Mouse (Mus musculus): ENCODE measurements around the gene Lrrtm1.

Lrrtm1 gene

DNA sequence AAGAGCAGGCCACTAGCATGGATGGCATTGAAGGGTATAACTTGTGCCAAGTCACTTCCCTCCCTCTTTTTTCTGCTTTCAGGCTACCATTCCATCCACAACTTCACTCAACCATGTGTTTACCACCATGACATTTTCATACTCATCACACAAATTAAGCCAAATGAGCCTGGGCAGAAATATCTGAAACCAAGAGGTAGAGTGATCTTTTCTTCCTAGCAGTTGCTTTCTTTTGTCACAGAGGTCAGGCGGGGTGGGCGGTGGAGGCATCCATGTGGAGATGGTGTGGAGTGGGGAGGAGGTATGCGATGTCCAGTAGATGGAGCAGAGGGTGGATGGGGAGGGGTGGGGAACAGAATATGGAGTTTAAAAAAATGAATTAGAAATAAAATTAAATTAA lies 64.3 kb downstream of the Lrrtm1 start:
- no peak for DNase-seq (ENCODE audit: low read depth, low spot score)

All from telencephalon, adult 2 months (tissue).